Mouse (Mus musculus) gastrocnemius, adult 8-10 months (tissue): ENCODE data around the gene Zscan20. TPM values are rescaled to one million over a fixed set of nuclear protein-coding genes. Genes with fewer than 3 reads are reported as not detected.

Source experiments
- DNase-seq, 2 experiments: peaks; one replicate each; pipeline ENCODE4 v3.0.0; 2022; ENCODE audit warnings: low spot score in 2 of 2
- total RNA-seq, 4 experiments: library from RNA; stranded (reverse); gene quantifications; 2 replicates each; pipeline ENCODE4 v1.2.4; 2022

Gene Zscan20
- total RNA-seq: 1 to 10 TPM; 2.3 to 4.7 (median 3.2) TPM

DNA sequence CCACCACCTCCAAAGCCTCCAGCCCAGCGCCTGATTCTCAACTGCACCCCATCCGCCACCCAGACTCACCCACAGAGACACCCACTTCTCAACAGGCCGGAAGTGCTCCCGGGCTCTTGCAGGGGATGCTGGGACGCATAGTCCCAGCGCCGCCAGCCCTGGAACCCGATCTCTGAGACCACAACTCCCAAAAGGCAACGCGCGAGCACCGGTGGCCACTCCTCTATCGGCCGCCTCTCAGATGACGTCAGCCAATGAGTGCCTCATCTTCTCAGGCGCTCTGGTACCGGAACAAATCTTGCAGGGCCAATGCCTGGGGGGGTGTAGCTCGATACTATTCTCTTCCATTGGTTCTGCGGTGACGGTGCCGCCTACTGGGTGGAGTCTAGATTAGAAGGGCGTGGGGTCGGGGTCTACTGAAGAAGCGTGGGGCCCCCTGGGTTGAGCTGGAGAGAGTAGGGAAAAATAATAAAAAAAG is at the start of gene Zscan20:
Zscan20 (minus strand) TSS at position 174 of the 478 bp plus-strand sequence.
- DNase-seq: peak; percentile 93 to 96

DNA sequence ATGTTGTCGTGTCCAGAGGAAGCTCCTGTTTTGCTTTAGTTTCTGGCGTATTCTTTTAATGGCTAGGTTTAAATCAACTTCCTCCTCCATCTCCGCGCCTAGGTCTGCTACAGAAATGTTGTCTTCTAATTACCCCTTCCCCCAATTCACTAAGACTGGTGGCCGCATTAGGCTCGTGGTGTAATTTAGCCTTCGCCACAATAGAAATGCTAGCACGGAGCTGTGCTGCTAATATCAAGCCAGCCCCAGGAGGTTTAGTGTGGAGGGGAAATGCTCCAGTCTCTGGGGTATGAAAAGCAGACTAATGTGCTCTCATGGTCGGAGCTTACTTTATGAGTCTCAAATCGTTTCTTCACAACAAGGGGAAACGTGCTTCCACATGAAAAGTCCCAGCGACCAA is 45.5 kb upstream of the Zscan20 start:
- no peak for DNase-seq

DNA sequence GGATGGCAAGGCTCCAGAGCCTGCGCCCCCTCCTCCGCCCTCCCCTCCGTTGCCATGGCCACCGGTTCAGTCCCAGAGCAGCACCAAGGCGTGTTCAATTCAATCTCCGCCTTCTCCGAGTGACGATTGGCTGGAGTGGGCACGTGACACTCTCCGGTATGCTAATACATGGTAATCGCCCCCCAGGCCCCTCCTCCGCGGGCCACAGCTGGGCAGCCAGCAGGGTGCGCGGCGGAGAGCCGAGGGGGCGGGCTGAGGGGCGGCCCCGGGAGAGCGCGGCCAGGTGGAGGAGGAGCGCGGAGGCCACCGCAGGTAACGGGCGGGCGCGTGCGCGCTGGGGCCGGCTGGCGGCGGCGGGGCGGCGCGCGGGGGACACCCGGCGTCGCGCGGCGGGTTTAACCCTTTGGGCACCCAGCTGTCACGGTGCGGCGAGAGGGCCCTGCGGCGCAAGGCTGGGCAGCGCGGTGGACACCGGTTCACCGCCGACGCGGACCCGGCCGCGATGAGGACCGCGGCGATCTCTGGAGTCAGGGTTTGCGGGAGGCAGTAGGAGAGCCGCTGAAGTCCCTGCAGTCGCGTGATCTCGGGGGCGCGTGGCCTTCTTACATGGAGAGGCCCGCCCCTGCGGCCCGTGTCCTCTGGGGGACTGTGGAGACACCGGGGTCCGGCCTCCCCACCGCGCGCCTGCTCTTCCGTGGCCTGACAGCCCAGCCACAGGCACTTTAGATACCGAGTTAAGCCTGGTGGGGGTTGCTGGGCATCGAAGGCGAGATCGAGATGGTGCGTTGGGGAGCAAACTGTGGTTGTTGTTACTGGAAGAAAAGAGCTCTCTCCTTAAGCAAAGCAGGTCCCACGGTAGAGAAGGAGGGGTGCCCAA is 44.8 kb upstream of the Zscan20 start, which contains the start of gene Phc2:
Phc2 (plus strand) TSS at position 198 of the 877 bp plus-strand sequence.
- peak; percentile 82 to 85 for DNase-seq

DNA sequence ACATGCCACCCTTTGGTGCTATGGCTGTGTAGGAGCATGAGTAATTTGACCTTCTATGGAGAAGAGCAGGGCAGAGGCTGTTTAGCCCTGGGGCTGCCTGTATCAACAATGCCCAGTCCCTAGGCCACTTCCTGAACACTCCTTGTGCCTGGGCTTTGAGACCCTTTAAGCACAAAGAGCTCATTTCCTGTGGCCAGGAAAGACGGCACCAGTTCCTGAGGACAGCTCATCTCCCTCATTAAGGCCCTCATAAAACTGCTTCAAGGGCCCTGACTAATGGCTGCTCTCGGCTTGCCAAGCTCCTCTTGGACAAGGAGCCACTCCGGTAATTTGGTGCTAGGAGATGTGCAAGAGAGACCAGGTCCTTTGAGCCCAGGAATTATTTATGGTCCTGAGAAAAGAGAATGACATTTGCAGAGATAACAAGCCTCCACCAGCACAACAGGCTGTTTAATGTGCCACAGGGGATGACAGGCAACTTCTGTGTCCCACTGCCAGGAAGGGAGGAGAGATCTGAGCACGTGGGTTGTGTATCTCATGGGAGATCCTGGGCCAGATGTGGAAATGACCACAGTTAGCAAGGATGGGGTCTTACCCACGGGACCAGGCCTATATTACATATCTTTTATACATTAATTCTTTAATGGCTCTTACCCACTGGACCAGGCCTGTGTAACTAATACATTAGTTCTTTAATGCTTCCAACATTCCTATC is 42.8 kb upstream of the Zscan20 start:
- no peak for DNase-seq

DNA sequence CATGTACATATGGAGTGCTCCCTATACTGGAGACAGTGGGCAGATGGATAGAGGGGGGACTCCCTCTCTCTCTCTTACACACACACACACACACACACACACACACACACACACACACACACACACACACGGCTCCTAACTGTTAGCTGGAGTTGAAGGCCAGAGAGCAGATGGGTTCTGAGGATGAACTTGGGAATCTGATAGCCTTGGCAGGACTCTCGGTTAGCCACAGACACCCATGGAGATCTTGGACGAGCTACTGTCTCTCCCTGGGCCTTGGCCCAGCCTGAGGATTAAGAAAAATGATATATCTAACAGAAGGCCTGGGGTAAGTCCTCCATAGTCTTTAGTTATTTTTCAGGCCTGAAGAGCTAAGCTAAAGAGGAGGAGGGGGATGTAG is 41.6 kb upstream of the Zscan20 start:
- peak in 1 of 2 experiments; percentile 17 for DNase-seq

DNA sequence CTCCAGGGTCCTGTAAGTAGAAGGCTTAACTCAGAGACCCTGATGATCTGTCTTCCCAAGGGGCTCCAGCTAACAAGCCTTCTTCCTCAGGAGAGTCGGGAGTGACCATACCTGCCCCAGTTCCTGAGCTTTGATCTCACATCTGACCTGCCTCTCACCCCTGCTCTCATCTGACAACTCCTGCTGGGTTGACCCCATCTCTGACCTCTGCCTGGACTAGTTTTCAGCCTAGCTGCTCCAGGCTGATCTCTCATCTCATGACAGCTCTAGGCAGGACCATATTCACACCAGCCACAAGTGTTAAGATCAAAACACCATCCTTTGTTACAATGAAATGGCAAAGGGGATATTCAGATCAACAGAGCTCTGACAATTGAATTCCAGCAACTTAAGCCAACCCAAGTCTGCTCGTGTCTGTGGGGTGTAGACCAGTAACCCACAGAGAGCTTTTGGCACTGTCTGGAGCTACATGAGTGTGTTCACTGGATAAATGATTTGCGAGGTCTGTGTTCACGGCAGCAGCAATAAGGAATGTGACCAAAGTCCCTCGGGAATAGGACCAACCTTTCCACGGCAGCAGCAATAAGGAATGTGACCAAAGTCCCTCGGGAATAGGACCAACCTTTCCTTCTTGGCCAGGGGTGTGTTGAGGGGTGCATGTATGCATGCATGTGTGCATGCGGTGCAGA is 38.8 kb upstream of the Zscan20 start:
- no peak for DNase-seq

DNA sequence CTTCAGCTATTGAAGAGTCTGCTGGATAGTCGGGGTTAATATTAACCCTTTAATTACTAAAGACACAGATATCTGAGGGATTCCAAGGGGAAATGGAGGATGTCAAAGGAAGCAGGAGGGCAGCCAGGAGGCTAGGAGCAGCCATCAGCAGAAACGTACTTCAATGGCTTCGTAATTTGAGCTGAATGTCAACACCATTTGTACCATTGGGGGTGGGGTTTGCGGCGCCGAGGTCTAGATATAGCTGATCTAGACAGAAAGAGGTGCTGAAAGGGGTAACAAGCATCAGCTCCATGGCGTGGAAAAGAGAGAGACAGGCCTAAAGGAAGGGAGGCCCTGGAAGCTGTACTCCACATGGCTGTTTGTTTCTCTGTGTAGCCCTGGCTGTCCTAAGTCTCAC is 36.9 kb upstream of the Zscan20 start:
- no peak for DNase-seq

DNA sequence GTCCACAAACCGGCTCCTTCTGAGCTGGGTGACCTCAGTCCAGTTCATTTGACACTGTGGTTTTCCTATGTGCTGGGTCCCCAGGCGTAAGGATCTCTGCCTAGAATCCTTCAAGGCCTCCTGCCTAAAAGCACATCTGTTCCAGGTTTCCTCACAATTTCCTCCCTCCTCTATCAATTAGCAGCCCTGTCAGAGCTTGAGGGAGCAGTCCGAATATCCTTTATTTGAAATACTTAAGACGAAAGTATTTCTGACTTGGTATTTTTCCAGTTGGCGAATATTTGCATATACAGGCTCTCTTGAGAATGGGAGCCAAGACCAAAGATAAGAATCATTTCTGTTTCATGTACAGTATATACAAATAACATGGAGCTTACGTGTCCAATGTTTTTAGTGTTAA is 36.0 kb upstream of the Zscan20 start:
- DNase-seq: no peak

DNA sequence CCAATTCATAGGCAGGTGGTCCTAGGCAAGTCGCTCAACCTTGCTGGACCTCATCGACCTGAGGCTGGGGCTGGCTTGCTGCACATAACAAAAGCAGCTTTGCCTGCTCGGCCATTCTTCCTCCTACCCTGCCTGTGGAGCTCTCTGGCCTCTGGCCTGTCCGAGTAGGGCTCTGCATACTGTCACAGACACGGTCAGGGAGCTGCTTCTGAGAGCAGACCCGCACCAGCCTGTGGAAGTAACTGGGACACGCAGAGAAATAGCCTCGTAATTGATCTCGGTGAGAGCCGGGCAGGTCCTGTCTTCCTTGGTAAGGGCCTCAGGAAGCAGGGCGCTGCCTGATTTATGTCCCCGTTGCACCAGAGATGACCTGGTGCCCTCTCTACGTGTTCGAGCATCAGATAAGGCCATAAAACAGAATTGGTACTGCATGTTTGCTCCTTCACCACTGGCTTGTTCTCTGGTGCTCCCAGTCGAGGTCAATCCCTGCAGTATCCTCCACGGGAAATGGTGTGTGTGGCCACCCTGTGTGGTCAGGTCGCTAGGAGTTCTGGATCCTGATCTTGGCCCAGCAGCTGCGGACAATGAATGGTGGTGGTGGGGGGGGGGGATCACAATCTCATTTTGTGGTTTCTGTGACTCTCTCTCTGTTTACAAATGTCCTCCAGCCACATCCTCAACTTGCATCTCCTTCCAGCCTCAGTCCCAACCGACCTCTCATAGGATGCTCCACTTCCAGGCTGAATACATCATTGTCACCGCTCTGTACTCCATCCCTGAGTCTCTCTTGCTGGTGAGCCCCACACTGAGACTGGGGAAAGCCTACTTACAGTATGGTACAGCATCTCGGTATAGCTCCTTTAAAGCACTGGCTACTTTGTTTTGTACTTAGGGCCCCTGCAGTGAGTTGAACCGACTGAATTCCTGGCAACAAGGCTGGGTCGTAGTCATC is 32.1 kb upstream of the Zscan20 start:
- no peak for DNase-seq

DNA sequence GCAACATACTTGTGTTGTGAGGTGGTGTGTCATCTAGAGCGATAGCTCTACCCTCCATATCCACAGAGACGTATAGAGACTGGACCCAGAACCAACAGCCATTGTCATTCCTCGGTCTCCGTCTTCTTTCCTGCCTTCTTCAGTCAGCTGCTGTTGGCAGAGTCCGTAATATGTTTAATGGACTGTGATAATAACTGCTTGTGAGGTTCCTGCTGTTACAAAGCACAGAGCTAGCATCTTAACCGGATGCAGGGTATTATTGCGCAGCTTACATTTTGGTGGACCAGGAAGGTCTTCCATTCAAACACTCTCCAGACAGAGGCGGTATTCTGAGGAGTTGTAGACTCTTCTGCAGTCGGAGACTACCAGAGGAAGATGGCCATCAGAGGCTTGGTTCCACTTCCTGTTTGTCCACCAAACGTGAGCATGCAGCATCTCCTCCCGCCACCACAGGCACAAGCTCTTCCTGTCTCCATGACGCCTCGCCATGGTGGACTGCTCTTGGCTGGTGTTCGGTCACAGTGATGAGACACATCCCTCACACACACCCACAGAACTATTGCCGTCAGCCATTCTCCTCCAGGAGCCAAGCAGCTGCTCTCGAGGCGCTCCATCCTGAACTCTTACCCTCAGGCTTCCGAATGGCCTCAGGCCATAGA is 28.5 kb upstream of the Zscan20 start:
- DNase-seq: no peak

DNA sequence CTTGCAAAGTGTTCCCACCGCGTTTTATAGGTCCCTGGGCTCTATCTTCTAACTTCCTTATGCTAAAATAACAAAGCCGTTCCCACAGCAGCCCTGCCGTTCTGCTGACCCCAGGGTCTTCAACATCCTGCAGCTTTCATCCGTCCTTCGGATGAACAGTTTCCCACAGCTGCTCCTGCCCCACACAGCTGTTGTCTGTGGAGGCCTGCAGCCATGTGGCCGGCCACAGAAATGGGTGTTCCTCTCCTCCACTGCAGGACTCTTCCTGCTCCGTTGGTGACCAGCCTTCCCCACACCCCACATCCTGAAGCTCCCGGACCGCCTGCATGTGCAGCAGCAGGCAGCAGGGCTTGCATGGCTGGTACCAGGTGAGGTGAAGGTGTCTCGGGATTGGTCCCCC is 27.4 kb upstream of the Zscan20 start:
- no peak for DNase-seq

DNA sequence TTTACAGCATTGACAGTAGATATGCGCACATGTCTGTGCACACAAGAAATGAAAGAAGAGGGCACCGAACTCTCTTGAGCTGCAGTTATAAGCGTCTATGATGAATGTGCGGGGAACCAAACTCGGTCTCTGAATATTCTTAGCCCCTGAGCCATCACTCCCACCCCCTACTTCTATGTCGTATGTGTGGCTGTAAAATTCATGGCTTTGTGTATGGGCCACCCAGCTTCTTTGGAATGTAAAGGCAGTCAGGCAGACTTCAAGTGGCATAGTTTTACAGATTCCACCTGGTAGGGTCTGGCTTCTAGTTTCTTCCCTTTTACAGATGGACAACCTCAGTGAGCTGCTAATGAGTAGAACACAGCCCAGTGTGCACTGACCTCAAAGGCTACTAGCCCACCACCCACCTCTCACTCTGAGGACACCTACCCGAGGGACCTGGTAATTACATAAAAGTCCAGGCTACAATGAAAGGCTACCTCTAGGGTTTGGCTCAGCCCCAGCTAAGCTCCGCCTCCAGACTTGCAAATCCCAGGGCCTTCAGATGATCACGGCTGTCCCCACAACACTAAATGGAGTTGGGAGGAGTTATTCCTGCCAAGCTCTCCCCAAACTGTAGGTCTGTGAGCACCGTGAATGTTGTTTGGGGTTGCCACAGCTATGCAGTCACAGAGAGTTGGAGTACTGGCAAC is 26.1 kb upstream of the Zscan20 start:
- DNase-seq: no peak

DNA sequence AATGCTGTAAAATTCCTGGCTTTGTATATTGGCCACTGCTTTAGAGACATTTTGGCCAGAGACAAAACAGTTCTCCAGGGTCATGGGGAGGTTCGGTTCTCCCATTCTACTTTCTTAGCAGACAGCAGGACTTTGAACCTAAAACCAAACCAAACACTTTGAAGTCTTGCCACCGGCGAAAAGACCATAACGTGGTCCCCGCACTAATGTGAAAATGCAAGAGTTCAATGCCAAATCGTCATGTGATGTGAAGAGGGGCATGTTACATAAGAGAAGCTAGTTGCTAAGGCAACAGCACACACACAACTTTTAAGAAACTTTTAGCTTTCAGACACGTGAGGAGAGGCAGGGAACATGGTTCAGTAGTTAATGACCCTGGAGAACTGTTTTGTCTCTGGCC is 25.6 kb upstream of the Zscan20 start:
- no peak for DNase-seq

DNA sequence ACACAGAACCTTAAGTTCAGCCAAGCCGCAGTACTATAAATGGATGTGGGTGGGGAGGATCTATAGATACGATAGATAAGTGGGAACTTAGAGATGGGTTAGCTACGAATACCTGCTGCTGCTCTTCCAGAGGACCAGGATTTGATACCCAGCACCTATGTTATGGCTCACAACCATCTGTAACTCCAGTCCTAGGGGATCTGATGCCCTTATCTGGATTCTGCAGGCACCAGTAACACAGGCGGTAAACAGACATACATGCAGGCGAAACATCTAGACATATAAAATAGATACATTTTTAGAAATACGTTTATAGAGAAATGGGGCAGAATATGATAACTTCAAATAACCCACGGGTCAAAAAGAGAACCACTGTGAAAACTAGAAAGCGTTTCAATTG is 11.2 kb upstream of the Zscan20 start:
- DNase-seq: no peak

DNA sequence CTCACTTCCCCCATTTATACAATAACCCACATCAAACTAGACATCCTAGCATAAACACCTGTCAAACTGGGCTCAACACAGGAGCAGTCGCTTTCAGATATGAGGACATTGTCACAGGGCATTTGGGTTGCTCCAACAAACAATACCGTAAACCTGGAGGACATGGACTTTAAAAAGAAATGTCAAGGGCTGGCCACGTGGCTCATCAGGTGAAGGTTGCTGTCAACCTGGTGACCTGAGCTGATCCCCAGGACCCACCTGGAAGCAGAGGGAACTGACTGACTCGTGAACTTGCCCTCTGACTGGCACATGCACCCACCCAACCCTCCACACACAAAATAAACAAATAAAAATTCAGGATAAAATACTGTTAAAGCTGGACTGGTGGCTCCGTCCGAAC is 10.7 kb upstream of the Zscan20 start:
- DNase-seq: no peak

DNA sequence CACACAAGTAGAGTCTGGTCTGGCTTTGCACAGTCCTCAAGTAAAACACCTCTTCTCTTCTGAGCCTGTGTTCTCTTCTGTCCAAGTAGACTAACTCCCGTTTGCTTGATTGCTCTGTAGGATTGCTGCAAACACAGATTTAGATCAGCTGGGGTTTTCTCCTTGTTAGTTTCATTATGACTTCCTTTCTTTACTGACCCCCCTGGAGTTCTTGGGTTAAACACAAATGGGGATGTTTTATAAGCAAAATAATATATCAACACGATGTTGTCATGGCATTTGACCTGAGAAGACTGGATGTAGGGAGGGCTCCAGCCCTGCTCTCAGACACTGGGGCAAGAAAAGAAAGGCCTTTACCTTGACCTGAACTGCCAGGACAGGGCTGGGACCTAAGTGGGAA is 9.1 kb upstream of the Zscan20 start:
- no peak for DNase-seq

DNA sequence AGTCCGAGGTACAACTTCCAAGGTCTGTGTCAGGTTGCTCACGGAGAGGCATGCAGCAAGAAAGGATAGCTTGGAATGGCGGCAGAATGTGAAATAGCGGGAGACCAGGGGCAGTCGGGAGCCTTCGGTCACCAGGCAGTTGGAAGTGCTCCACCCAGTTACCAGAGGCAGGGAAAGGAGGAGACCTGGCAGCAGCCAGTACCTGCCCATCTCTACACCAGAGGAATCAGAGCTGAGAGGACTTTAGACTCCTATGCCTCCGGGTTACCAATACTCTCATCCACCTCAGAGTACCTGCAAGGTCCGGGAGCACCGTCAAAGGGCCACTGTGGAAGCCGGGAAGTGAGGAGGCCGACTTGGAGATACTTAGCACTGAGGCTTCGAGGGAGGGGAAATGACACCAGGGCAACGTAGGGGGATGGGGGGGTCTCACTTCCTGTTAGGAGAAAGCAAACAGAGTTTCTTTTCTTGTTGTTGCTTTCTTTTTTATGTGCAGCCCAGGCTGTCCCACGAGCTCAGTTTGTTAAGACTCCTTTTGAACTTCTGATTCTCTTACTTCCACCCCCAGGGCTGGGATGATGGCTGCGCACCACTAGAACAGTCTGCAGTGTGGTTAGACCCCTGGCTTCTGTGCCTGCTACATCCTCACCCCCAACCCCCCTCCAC is 8.5 kb upstream of the Zscan20 start, which contains the start of gene Tlr12:
Tlr12 (minus strand) TSS at position 374 of the 666 bp plus-strand sequence.
- DNase-seq: no peak

DNA sequence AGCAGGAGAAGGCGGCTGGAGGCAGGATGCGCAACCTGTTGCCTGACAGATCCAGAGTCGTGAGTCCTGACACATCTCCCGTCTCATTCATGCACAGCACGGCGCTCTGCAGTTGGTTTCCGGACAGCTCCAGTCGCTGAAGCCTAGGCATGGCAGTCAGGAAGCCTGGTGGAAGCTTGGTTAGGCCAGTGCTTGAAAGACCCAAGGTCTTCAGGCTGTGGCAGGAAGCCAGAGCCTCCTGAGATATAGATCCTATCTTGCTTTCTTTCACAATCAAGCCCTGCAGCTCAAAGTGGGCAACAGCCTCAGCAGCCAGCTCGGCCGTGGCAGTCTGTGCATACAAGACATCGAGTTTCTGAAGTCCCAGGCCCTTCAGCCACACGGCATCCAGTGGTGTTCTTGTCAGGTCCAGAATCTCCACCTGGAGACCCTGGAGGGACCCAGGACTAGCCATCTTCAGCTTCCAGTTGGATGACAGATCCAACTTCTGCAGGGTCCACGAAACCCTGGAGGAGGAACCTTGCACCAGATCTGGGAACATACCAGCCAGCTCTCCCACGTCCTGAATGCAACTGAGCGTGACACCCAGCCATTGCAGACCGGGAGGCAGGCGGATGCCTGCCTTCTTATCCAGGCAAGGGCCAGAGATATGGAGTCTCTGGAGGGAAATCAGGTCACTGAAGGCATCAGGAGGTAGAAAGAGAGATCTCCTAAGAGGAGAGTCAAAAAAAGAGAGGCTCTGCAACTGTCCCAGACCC is 7.6 kb upstream of the Zscan20 start:
- no peak for DNase-seq
